Mouse (Mus musculus): ENCODE data around the gene Fam84b.

- TF ChIP-seq CTCF (IDR thresholded peaks at IDR 0.05; ENCODE audit: low read depth, low read length): no peak
- no peak for TF ChIP-seq POLR2A (IDR thresholded peaks at IDR 0.05; ENCODE audit: borderline replicate concordance, low read depth, low read length)
Measured at GRCm38 (mm10) chr15:60823620-60823869, 30.0 kb downstream of the Fam84b start.

Data from bone marrow macrophage, adult 2 months (primary cell).